Mouse (Mus musculus): ENCODE data around the gene Mllt10. TPM values are rescaled to one million over a fixed set of nuclear protein-coding genes. Genes with fewer than 3 reads are reported as not detected.

The Mllt10 gene
- polyA plus RNA-seq, 1 experiment from 2014 or later = 40.7 TPM

DNA sequence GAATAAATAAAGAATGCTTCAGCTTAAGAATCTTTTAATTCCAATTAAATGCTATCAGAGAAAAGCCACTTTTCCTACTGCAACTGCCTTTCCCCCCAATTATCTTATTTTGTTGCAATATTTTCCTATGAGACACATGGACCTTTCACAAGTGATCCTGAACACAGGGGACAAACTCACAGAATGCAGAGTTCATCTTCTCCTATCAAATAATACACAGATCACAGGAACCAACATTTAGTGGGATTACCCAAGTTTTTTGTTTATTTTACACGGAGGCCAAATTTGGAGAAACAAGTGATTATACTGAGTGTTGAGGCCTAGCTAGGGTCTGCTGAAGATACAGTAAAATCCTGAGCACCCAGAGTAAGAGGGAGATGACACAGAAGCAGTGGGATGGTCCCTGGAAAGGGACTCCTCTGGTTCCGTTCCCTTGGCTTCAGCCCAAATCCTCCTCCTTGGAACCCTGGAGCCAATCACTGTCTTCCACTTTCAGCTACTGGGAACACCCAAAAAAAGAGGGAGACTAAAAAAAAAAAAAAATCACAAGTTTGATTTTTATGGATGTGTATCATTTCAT, 996 bp upstream of the Mllt10 start:
- H3K4me2 ChIP-seq (ENCODE audit: low read depth, low read length) = peak overlapping the region; percentile 89
- H3K27me3 ChIP-seq (ENCODE audit: control insufficient read depth, insufficient read depth, low read length) = no peaks in the 10 kb centered on the region
- H3K4me3 ChIP-seq (ENCODE audit: low read length) = no peak overlapping the region
- peaks cover 23% of the 10 kb centered on the region for H3K4me1 ChIP-seq (ENCODE audit: control insufficient read depth, insufficient read depth, low read length)
- H3K9ac ChIP-seq (ENCODE audit: low read length) = peak overlapping the region; percentile 95; the same call in 1 of the 2 replicates
- 14% methylated on average over 2 of the region's 2 CpGs for WGBS
- no peak overlapping the region for H3K27ac ChIP-seq (ENCODE audit: low read length)
- no peak for ATAC-seq (replicated peaks; ENCODE audit: extremely low read depth, insufficient read depth, low FRiP score)
- H3K36me3 ChIP-seq (ENCODE audit: control insufficient read depth, insufficient read depth) = no peaks in the 10 kb centered on the region
- H3K9me3 ChIP-seq (replicated peaks; ENCODE audit: control insufficient read depth, low read length) = no peaks in the 10 kb centered on the region

DNA sequence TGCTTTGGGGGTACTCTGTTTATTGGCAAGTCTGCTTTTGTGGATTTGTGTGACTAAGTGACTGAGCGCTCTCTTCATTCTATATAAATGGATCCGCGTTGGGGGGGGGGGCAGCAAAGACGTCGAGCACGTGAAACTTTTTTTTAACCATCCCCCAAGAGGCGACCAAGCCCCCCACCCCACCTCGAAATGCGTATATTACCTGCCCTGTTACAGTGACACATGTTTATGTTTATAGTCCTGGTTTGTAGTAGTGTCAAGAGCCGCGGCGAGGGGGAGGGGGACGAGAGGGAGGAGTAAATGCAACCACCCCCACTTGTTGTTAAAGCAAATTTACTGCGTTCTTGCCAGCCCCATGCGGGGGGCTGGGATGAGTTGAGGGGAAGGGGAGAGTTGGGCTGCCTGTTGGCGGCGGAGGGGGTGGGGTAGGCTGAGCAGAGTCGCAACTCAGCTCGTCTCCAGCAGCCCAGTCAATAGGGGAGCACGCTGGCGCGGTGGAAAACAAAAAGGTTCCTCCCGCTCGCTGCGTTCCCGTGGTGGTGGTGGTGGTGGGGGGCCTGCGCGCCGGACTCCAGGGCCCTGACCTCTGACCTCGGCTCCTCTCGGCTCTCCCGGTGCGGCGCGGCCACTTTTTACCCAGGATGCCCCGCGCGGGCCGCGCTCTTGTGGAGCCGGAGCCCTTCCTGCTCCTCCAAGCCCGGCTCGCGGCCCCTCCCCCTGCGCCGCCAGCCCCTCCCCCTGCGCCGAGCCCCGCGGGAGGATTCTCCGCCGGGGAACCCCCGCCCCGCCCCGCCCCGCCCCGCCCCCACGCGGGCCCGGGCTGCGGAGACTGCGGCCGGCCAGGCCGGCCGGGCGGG, 1.1 kb downstream of the Mllt10 start:
- Histone ChIP-seq H3K36me3 (ENCODE audit: control insufficient read depth, insufficient read depth) (no peaks in the 10 kb centered on the region), H3K27ac (ENCODE audit: low read length) (peak overlapping the region; percentile 100), H3K27me3 (ENCODE audit: control insufficient read depth, insufficient read depth, low read length) (no peaks in the 10 kb centered on the region), H3K9ac (ENCODE audit: low read length) (peak overlapping the region; percentile 95), H3K4me1 (ENCODE audit: control insufficient read depth, insufficient read depth, low read length) (peaks cover 17% of the 10 kb centered on the region), H3K9me3 (replicated peaks; ENCODE audit: control insufficient read depth, low read length) (no peaks in the 10 kb centered on the region), H3K4me3 (ENCODE audit: low read length) (peak overlapping the region; percentile 73), H3K4me2 (ENCODE audit: low read depth, low read length) (peak overlapping the region; percentile 89)
- WGBS = under 1% methylated on average over 57 of the region's 66 CpGs
- ATAC-seq (replicated peaks; ENCODE audit: extremely low read depth, insufficient read depth, low FRiP score) = peak; percentile 88

DNA sequence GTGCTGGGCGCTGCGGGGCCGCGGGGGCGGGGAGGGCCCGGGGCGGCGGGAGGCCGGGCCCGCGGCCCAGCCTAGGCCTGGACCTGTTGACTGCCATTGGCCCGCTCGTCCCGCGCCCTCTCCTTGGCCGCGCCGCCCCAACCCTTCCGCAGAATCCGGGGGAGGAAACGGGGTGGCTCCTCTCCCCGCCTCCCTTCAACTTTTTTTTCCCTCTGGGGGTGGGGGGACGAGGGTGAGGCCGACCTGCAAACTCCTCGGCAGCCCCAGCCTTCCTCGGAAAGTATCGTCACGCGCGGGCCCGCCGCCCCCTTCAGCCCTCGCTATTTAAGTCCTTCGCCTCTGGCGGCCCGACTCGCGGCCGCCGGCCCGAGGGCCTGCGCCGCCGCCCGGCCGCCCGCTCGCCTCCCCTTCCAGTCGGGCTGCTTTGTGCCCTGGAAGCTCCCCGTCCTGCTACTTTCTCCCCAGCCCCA, 1.8 kb downstream of the Mllt10 start:
- Histone ChIP-seq H3K27ac (ENCODE audit: low read length) (peak overlapping the region; percentile 100), H3K9ac (ENCODE audit: low read length) (peak overlapping the region; percentile 95), H3K4me1 (ENCODE audit: control insufficient read depth, insufficient read depth, low read length) (peaks cover 14% of the 10 kb centered on the region), H3K36me3 (ENCODE audit: control insufficient read depth, insufficient read depth) (no peaks in the 10 kb centered on the region), H3K27me3 (ENCODE audit: control insufficient read depth, insufficient read depth, low read length) (no peaks in the 10 kb centered on the region), H3K4me3 (ENCODE audit: low read length) (peak overlapping the region; percentile 73), H3K9me3 (replicated peaks; ENCODE audit: control insufficient read depth, low read length) (no peaks in the 10 kb centered on the region), H3K4me2 (ENCODE audit: low read depth, low read length) (peak overlapping the region; percentile 96)
- under 1% methylated on average over 35 of the region's 50 CpGs for WGBS
- ATAC-seq (replicated peaks; ENCODE audit: extremely low read depth, insufficient read depth, low FRiP score) = peak; percentile 96

DNA sequence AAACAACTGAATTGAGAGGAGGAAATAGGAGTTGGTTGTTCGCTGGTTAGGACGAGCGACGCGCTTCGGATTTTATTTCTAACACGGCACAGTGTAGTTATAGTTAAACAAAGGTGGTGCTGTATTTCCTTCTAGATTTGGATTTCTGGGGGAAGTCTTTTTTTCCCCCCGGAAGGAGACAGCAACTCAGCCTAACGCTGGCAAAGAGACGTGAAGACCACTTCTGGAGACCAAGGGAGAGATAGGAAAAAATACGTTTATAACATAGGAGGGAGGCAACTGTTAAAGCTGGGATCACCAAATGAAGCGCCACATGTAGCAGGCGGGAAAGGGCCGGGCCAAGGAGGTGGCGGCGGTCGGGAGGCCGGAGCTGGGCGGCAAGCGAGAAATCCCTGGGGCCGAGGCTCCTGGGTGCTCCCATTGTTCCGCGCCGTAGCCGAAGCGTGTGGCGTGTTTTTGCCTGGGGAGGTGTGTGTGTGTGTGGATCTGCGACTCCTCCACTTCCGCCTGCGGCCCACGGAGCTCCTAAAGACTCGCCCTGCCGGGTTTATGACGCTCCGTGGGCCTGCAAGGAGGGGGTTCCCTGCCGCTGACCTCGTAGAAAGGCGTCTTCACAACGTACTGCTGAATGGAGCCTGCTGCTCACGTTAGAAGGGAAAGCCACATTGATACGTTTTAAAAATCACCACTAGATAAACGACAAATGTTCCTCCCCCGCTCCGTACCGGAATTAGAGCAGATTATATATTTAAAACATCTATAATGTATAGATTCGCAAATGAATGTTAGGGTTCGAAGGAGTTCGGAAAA, 2.5 kb downstream of the Mllt10 start:
- peak overlapping the region; percentile 100 for H3K27ac ChIP-seq (ENCODE audit: low read length)
- H3K4me3 ChIP-seq (ENCODE audit: low read length) = peak overlapping the region; percentile 73
- H3K4me2 ChIP-seq (ENCODE audit: low read depth, low read length) = peak overlapping the region; percentile 96
- H3K9me3 ChIP-seq (replicated peaks; ENCODE audit: control insufficient read depth, low read length) = no peaks in the 10 kb centered on the region
- ATAC-seq (replicated peaks; ENCODE audit: extremely low read depth, insufficient read depth, low FRiP score) = no peak
- H3K4me1 ChIP-seq (ENCODE audit: control insufficient read depth, insufficient read depth, low read length) = peaks cover 14% of the 10 kb centered on the region
- WGBS = under 1% methylated on average over 48 of the region's 48 CpGs
- H3K27me3 ChIP-seq (ENCODE audit: control insufficient read depth, insufficient read depth, low read length) = no peaks in the 10 kb centered on the region
- H3K9ac ChIP-seq (ENCODE audit: low read length) = peak overlapping the region; percentile 95
- no peaks in the 10 kb centered on the region for H3K36me3 ChIP-seq (ENCODE audit: control insufficient read depth, insufficient read depth)

DNA sequence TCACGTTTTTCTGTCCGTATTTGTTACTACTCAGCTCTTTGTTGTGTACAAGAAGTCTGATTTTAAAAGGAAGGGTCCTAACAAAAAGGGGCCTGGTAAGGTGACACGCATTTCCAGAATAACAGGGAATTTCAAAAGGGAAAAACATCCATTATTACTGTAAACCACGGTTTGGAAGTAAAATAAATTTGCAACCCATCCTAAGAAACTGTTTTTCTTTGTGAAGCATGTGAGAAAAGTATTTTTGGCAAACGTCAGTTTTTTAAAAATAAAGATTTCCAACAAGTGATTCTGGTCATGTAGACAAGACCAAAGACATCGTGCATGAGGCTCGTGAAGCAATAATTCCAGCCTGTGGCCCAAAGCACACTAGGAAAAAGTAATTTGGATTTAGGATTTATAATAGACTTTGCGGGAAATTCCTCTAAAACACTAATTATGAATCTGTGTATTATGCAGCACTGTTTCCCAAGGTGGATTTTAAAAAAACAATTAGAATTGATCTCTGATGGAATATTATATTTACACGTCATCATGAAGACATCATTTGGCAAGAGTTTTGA, 3.2 kb downstream of the Mllt10 start:
- no peak for ATAC-seq (replicated peaks; ENCODE audit: extremely low read depth, insufficient read depth, low FRiP score)
- peaks cover 14% of the 10 kb centered on the region for H3K4me1 ChIP-seq (ENCODE audit: control insufficient read depth, insufficient read depth, low read length)
- peak overlapping the region; percentile 100 for H3K27ac ChIP-seq (ENCODE audit: low read length)
- H3K36me3 ChIP-seq (ENCODE audit: control insufficient read depth, insufficient read depth) = no peaks in the 10 kb centered on the region
- WGBS = 23% methylated on average over 9 of the region's 9 CpGs
- no peaks in the 10 kb centered on the region for H3K9me3 ChIP-seq (replicated peaks; ENCODE audit: control insufficient read depth, low read length)
- peak overlapping the region; percentile 73 for H3K4me3 ChIP-seq (ENCODE audit: low read length)
- H3K27me3 ChIP-seq (ENCODE audit: control insufficient read depth, insufficient read depth, low read length) = no peaks in the 10 kb centered on the region
- peak overlapping the region; percentile 96 for H3K4me2 ChIP-seq (ENCODE audit: low read depth, low read length)
- H3K9ac ChIP-seq (ENCODE audit: low read length) = peak overlapping the region; percentile 95

DNA sequence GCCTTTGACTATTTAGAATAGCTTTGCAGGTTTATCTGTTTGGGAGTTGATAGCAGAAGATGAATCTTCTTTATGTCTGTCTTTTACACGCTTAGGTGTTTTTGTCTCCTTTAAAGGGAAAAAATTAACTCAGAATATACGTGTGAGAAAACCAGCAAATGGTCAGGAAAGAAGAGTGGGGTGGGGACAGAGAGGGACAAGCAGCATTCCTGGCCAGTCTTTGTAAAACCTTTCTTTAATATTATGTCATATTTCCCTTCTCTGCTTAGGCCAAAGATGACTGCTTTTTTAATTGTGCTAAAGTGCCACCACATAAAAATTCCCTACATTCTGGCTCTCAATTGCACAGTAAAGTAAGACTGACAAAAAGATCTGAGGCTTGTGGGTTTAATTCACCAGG, 4.0 kb downstream of the Mllt10 start:
- Histone ChIP-seq H3K4me2 (ENCODE audit: low read depth, low read length) (peak overlapping the region; percentile 32), H3K27ac (ENCODE audit: low read length) (no peak overlapping the region), H3K4me1 (ENCODE audit: control insufficient read depth, insufficient read depth, low read length) (peaks cover 8% of the 10 kb centered on the region), H3K9me3 (replicated peaks; ENCODE audit: control insufficient read depth, low read length) (no peaks in the 10 kb centered on the region), H3K9ac (ENCODE audit: low read length) (peak overlapping the region; percentile 59; the same call in 1 of the 2 replicates), H3K4me3 (ENCODE audit: low read length) (no peak overlapping the region), H3K36me3 (ENCODE audit: control insufficient read depth, insufficient read depth) (no peaks in the 10 kb centered on the region), H3K27me3 (ENCODE audit: control insufficient read depth, insufficient read depth, low read length) (no peaks in the 10 kb centered on the region)
- no peak for ATAC-seq (replicated peaks; ENCODE audit: extremely low read depth, insufficient read depth, low FRiP score)
- 34% methylated on average over 2 of the region's 2 CpGs for WGBS

DNA sequence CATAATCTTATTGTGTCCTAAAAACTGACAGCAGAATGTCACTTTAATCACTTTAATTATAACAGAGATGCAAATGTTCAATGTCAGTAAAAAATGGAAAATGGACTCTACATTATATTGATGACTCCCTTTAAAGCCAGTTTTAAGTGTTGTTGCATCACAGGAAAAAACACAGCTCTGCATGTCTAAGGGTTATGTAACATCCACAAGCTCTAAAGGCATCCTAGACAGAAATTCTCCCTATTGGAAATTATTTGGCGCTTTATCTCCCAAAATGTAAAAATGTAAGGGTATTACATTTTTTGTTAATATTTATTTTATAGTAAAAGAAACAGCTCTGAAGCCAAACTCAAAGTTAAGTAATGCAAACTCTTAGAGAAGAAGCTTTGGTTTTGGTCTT, 4.9 kb downstream of the Mllt10 start:
- no peaks in the 10 kb centered on the region for H3K36me3 ChIP-seq (ENCODE audit: control insufficient read depth, insufficient read depth)
- WGBS = 89% methylated on average over 1 of the region's 1 CpGs
- H3K9ac ChIP-seq (ENCODE audit: low read length) = no peak overlapping the region
- no peak for ATAC-seq (replicated peaks; ENCODE audit: extremely low read depth, insufficient read depth, low FRiP score)
- H3K4me3 ChIP-seq (ENCODE audit: low read length) = no peak overlapping the region
- no peak overlapping the region for H3K4me2 ChIP-seq (ENCODE audit: low read depth, low read length)
- no peak overlapping the region for H3K27ac ChIP-seq (ENCODE audit: low read length)
- H3K4me1 ChIP-seq (ENCODE audit: control insufficient read depth, insufficient read depth, low read length) = peaks cover 7% of the 10 kb centered on the region
- H3K27me3 ChIP-seq (ENCODE audit: control insufficient read depth, insufficient read depth, low read length) = no peaks in the 10 kb centered on the region
- no peaks in the 10 kb centered on the region for H3K9me3 ChIP-seq (replicated peaks; ENCODE audit: control insufficient read depth, low read length)

DNA sequence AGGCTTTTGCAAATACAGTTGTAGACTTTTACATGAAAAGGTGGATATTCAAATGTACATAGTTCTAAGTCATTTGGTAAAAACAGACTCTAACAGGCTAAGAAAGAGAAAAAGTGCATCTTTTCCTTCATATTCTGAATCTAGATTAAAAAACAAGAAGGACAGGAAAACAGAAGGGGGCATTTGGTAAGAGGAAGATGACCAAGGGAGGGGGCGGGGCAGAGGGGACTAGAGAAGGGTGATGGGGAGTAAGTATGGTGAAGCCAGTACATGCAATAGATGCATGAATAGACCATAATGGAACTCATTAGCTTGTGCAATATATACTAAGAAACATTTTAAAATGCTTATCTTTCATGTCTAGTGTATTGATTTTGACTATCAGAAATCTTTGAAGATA, 5.4 kb downstream of the Mllt10 start:
- no peaks in the 10 kb centered on the region for H3K27me3 ChIP-seq (ENCODE audit: control insufficient read depth, insufficient read depth, low read length)
- no peak overlapping the region for H3K27ac ChIP-seq (ENCODE audit: low read length)
- H3K9ac ChIP-seq (ENCODE audit: low read length) = no peak overlapping the region
- no peaks in the 10 kb centered on the region for H3K9me3 ChIP-seq (replicated peaks; ENCODE audit: control insufficient read depth, low read length)
- H3K4me3 ChIP-seq (ENCODE audit: low read length) = no peak overlapping the region
- peaks cover 7% of the 10 kb centered on the region; the same call in 1 of the 2 replicates for H3K4me1 ChIP-seq (ENCODE audit: control insufficient read depth, insufficient read depth, low read length)
- H3K36me3 ChIP-seq (ENCODE audit: control insufficient read depth, insufficient read depth) = no peaks in the 10 kb centered on the region
- ATAC-seq (replicated peaks; ENCODE audit: extremely low read depth, insufficient read depth, low FRiP score) = no peak
- H3K4me2 ChIP-seq (ENCODE audit: low read depth, low read length) = no peak overlapping the region
- WGBS = 93% methylated on average over 1 of the region's 1 CpGs

Measured in heart, embryonic 16.5 days (tissue).